Mouse (Mus musculus) Patski (cell line): ENCODE results near the gene Nsun5. TPM values are rescaled to one million over a fixed set of nuclear protein-coding genes. Genes with fewer than 3 reads are reported as not detected.

Source experiments
- ATAC-seq: fragments of 100-300 bp; one replicate; pipeline ENCODE4 v1.8.0; 2021
- CTCF ChIA-PET: fragments of 350-600 bp; sonication (Branson Sonifier 250); formaldehyde crosslinking; loops from one replicate; lab custom pipeline; 2022; ENCODE audit warnings: inconsistent platforms; lab: Charles Lee
- POLR2A ChIA-PET: fragments of 350-600 bp; sonication (Branson Sonifier 250); formaldehyde crosslinking; loops from one replicate; lab custom pipeline; 2022; ENCODE audit warnings: antibody characterized with exemption, inconsistent platforms; lab: Charles Lee
- DNase-seq: peaks from one replicate; pipeline ENCODE4 v3.0.0-alpha.2; 2011; ENCODE audit warnings: low read depth, low spot score
- H3K27me3 ChIP-seq: fragments of 371-371 bp; one replicate; pipeline ENCODE4 v1.5.1; 2021
- CTCF ChIP-seq: fragments of 100-300 bp; IDR thresholded peaks from one replicate; pipeline ENCODE4 v1.5.1; 2021
- in situ Hi-C: fragments of 300-500 bp; cut with MboI; formaldehyde crosslinking; loops from 3 replicates; pipeline ENCODE4 v1.11.1; 2018; ENCODE audit warnings: low pct_unique_long_range_greater_than_20kb, mixed read lengths
- polyA plus RNA-seq: library from polyadenylated mRNA; unstranded; gene quantifications from one replicate; pipeline ENCODE4 v1.2.3, GENCODE M21; 2021

Gene Nsun5
- polyA plus RNA-seq, 1 experiment from 2014 or later, result 28.7 TPM

DNA sequence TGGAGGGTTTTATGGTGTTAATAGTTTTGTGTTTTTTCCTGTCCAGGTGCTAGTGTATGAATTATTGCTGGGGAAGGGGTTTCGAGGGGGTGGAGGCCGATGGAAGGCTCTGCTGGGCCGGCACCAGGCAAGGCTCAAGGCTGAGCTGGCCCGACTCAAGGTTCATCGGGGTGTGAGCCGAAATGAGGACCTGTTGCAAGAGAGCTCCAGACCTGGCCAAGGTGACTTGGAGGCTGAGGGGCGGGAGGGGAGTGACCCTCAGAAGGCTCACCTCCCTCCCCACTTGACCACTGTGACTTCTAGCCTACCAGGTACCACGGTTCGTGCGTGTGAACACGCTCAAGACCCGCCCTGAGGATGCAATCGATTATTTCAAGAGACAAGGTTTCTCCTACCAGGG, 1.4 kb downstream of the Nsun5 start:
- no peak for ATAC-seq
- CTCF ChIA-PET, result interaction anchor here (0.7 to 2.4 kb wide), 2 partner anchors 10 to 435 kb away, joined by 3 to 10 read pairs; no protein-coding TSS in a partner anchor

DNA sequence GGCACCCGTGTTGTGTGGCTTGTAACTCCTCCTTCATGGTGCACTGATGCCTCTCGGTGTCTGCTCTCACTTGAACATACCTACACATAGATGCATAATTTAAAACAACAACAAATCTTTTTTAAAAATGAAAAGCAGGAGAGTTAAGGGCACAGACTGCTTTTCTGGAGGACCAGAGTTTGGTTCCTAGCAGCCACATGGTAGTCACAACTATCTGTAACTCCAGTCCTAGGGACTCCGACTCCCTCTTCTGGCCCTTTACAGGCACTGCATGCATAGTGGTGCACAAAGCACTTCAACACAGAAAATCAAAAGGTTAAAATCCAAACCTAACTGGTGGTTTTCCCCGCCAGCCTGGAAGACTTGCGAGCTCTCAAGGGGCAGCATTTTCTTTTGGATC, 3.8 kb downstream of the Nsun5 start:
- DNase-seq, result no peak
- in situ Hi-C loops, result no loop called here
- TF ChIP-seq CTCF, result no peak
- no peaks in the 10 kb centered on the region for H3K27me3 ChIP-seq
- ChIA-PET POLR2A (no interaction called here), CTCF (interaction anchor here (1.0 kb wide), 1 partner anchor 10 kb away, joined by 6 read pairs; no protein-coding TSS in a partner anchor)
- no peak for ATAC-seq

More for the DNA sequence above, 1.4 kb downstream of the Nsun5 start:
- TF ChIP-seq CTCF, result no peak
- DNase-seq, result no peak
- no peaks in the 10 kb centered on the region for H3K27me3 ChIP-seq
- in situ Hi-C loops, result no loop called here
- POLR2A ChIA-PET, result interaction anchor here (1.2 to 2.2 kb wide), 2 partner anchors 8 to 10 kb away, joined by 3 to 10 read pairs; no protein-coding TSS in a partner anchor

DNA sequence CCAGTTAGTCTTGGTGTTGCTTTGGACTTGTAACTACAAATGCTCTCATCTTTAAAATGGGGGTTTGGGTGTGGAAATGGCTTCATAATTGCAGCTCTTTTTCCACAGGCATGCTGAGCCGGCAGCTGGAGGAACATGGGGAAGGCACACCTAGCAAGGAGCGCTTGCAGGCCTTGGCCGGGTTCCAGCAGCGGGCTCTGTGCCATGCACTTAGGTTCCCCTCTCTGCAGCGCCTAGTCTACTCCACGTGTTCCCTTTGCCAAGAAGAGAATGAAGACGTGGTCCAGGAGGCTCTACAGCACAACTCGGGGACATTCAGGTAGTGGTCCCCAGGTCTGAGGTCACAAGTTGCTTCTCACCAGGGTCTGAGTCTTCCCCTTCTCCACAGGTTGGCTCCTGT, 5.4 kb downstream of the Nsun5 start:
- in situ Hi-C loops, result no loop called here
- POLR2A ChIA-PET, result no interaction called here
- TF ChIP-seq CTCF, result no peak
- DNase-seq (no peak), ATAC-seq (no peak)
- H3K27me3 ChIP-seq, result no peaks in the 10 kb centered on the region
- CTCF ChIA-PET, result no interaction called here

DNA sequence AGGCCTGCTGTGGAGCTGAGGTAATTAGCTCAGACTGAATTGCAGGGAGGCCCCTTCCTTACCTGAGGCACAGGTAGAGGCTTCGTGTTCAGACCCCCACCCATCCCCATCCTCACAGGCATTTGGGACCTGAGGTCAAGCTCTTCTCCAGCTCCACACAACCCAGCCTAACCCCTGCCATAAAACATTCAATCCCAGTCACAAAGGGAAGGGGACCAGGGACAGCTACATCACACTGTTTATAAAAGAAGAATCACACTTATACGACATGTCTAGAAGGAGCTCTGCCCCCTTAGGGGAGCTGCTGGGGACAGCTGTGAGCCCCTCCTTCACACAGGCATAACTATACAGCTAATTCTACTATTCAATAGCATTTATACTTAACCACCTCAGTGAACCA, 6.6 kb downstream of the Nsun5 start:
- ATAC-seq (no peak), DNase-seq (no peak)
- no peaks in the 10 kb centered on the region for H3K27me3 ChIP-seq
- POLR2A ChIA-PET, result no interaction called here
- in situ Hi-C loops, result no loop called here
- TF ChIP-seq CTCF, result no peak
- CTCF ChIA-PET, result interaction anchor here (1.4 kb wide), 1 partner anchor 9 kb away, joined by 6 read pairs; no protein-coding TSS in a partner anchor

DNA sequence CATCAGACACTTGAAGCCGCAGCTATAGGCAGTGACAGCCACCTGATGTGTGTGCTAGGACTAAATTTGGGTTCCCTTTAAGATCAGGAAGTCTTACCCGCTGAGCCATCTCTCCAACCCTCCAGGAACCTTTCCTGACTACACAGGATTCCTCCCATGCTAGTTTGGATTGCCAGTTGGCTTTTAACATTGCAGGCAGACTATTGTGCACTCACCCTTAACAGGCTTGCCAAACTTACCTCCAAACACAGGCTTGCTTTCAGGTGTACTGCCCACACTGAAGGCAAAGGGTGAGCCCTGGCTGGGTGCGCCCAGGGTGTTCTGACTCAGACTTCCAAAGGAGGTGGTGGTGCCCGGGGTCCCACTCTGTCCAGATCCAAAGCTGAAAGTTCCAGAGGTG, 10.9 kb downstream of the Nsun5 start:
- ChIA-PET CTCF (interaction anchor here (3.0 kb wide), 1 partner anchor 10 kb away, joined by 10 read pairs; the partner anchor contains the start of gene Nsun5), POLR2A (interaction anchor here (1.2 to 2.3 kb wide), 2 partner anchors 8 to 10 kb away, joined by 3 to 10 read pairs; partner anchors contain the start of gene Nsun5)
- ATAC-seq (no peak), DNase-seq (no peak)
- in situ Hi-C loops, result no loop called here
- TF ChIP-seq CTCF, result no peak
- H3K27me3 ChIP-seq, result no peaks in the 10 kb centered on the region

DNA sequence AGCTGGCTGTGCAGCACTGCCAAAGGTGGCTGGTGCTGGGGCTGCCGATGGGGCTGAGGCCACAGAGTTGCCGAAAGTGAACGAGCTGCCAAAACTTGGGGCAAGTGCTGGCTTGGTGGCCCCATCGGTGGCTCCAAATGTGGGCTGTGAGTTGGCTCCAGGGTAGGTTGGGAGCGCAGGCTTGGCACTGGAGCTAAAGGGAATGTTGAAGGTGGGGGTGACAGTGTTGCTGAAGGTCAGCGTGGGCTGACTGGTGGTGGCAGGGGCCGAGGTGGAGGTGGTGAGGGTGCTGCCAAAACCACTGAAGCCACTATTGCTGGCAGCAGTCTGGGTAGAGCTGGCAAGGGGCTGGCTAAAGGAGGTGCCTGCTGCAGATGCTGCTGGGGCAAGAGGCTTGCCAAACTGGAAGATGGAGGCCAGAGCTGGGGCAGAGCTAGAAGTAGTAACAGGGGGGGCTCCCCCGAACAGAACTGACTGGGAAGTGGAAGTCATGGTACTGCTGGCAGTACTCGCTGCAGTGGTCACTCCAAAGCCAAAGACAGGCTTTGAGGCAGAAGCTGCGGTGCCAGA, 11.7 kb downstream of the Nsun5 start:
- in situ Hi-C loops, result no loop called here
- no peaks in the 10 kb centered on the region for H3K27me3 ChIP-seq
- no peak for DNase-seq
- CTCF ChIA-PET, result interaction anchor here (0.8 to 3.0 kb wide), 2 partner anchors 11 to 19 kb away, joined by 3 to 10 read pairs; partner anchors contain the start of gene Nsun5
- POLR2A ChIA-PET, result interaction anchor here (1.2 to 2.3 kb wide), 2 partner anchors 9 to 11 kb away, joined by 3 to 10 read pairs; partner anchors contain the start of gene Nsun5
- no peak for TF ChIP-seq CTCF
- ATAC-seq, result no peak

DNA sequence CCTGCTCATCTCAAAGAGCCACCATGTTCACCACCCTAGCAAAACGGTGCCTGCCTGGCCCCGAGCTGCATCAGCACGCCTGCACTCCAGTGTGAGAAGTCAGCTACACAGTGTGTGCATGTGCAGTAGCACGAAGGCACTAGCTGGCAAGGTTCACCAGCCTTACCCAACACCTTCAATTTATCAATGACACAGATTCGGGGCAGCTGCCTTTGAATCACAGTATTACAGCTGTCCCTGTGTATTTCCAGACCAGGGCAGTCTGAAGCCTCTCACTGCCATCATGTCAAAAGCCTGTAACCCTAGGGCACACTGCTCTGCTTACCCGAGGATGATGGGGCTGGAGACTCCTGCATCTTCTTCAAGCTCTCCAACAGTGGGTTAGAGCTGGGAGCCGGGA, 13.0 kb downstream of the Nsun5 start:
- in situ Hi-C loops, result no loop called here
- ChIA-PET POLR2A (interaction anchor here (0.9 to 2.3 kb wide), 2 partner anchors 10 to 12 kb away, joined by 3 to 10 read pairs; partner anchors contain the start of gene Nsun5), CTCF (interaction anchor here (1.4 to 2.3 kb wide), 2 partner anchors 9 to 10 kb away, joined by 4 to 6 read pairs; no protein-coding TSS in a partner anchor)
- H3K27me3 ChIP-seq, result no peaks in the 10 kb centered on the region
- no peak for TF ChIP-seq CTCF
- ATAC-seq, result no peak
- no peak for DNase-seq

DNA sequence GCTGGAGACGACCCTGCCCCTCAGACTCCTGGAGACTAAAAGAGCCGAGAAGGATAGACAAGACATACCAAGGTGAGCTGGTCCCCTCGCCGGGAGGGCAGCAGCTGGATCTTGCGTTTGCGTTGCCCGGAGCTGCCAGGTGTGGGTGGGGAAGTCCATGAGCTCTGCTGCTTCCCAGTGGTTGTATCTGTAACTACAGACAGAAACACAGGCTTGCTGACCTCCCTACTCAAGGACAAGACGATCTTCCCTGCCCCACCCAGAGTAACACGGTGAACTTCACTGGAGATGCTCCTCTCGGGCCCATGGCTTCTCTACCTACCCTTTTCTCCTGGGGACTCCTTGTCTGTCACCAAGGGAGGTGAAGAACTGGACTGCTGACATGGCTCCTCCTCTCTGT, 14.0 kb downstream of the Nsun5 start:
- H3K27me3 ChIP-seq, result no peaks in the 10 kb centered on the region
- POLR2A ChIA-PET, result no interaction called here
- CTCF ChIA-PET, result interaction anchor here (0.9 to 2.3 kb wide), 3 partner anchors 9 to 41 kb away, joined by 4 to 6 read pairs (median 4); no protein-coding TSS in a partner anchor
- ATAC-seq (no peak), DNase-seq (no peak)
- TF ChIP-seq CTCF, result no peak
- in situ Hi-C loops, result no loop called here

DNA sequence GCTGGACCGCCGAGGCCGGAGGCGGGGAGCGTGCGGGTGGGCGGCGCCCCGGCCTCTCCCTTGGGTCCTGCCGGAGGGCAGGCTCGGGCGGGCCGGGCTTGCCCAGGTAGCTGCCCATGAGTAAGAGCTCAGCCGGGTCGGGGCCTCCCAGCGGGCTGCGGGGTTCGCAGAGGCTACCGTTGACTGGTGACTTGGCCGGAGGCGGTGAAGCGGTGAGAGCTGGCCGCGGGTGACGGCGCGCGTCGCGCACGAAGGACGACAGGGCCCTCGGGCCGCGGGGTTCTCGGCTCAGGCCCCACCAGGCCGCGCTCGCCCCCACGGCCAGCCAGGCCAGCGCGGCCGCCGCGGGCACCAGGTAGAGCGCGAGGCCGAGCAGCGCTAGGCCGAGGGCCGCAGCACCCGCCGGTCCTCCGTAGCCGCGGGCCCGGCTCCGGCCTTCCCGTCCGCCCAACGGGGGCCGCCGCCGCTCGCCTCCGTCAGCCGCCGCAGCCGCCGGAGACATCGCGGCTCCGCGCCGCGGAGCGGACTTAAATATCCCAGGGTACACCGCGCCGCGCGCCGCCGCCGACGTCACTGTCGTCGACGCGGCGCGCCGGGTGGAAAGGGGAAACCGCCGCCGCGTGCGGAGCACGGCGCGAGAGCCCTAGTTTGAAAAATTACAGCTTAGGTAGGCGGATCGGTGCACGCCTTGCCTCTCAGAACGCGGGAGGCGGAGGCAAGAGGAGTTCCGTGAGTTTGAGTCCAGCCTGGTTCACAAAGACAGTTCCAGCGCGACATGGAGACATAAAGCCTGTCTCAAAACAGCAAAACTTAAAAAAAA, 24.5 kb downstream of the Nsun5 start, which contains the start of gene Pom121:
Gene Pom121, minus strand, starts transcription at position 543 of the 820 bp plus-strand sequence.
- ATAC-seq, result peak; percentile 71
- POLR2A ChIA-PET, result no interaction called here
- H3K27me3 ChIP-seq, result no peaks in the 10 kb centered on the region
- TF ChIP-seq CTCF, result no peak
- peak; percentile 43 for DNase-seq
- CTCF ChIA-PET, result interaction anchor here (1.1 kb wide), 1 partner anchor 160 kb away, joined by 3 read pairs; no protein-coding TSS in a partner anchor
- in situ Hi-C loops, result no loop called here

DNA sequence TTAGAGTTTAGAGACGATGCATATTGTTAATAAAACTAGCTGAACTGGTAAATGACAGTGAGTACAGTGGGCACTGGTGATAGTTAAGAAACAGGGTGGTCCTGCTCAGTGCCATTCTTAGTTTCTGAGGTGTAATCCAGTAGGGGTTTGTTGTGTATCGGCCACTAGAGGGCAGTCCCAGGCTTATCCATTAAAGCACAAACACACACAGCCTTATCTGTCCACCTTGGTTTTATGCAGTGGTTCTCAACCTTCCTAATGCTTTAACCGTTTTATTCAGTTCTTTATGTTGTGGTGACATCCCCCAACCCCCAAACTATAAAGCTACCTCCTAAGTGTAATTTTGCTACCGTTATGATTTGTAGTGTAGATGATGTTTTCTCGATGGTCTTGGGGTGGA, 26.1 kb downstream of the Nsun5 start:
- in situ Hi-C loops, result no loop called here
- no peak for ATAC-seq
- ChIA-PET POLR2A (interaction anchor here (1.0 kb wide), 1 partner anchor 29 kb away, joined by 3 read pairs; no protein-coding TSS in a partner anchor), CTCF (interaction anchor here (0.9 to 1.6 kb wide), 14 partner anchors 12 to 376 kb away, joined by 3 to 6 read pairs (median 3); partner anchors contain the start of gene Nsun5)
- DNase-seq, result no peak
- no peaks in the 10 kb centered on the region for H3K27me3 ChIP-seq
- peak; percentile 87 for TF ChIP-seq CTCF
